Mouse (Mus musculus) kidney, embryonic 15.5 days (tissue): ENCODE measurements around the gene Tmem190. TPM values are rescaled to one million over a fixed set of nuclear protein-coding genes. Genes with fewer than 3 reads are reported as not detected.

ENCODE experiments used
- ATAC-seq: fragments of 200-750 bp; cut with Nextera tagmentation; replicated peaks from 2 replicates; pipeline ENCODE4 v1.8.0; 2017; ENCODE audit warnings: moderate TSS enrichment; ENCODE audit not compliant: low FRiP score
- H3K27ac ChIP-seq: fragments of 300-500 bp; sonication (generic); 2 replicates; pipeline ENCODE4 v1.5.1; 2015; ENCODE audit warnings: mild to moderate bottlenecking, inconsistent platforms
- H3K27me3 ChIP-seq: fragments of 300-500 bp; sonication (generic); 2 replicates; pipeline ENCODE4 v1.6.1; 2015; ENCODE audit warnings: inconsistent platforms
- H3K36me3 ChIP-seq: fragments of 300-500 bp; sonication (generic); 2 replicates; pipeline ENCODE4 v1.6.1; 2015; ENCODE audit warnings: inconsistent platforms
- H3K4me1 ChIP-seq: fragments of 300-500 bp; sonication (generic); 2 replicates; pipeline ENCODE4 v1.6.1; 2015; ENCODE audit warnings: inconsistent platforms
- H3K4me2 ChIP-seq: fragments of 300-500 bp; sonication (generic); 2 replicates; pipeline ENCODE4 v1.6.1; 2015; ENCODE audit warnings: moderate library complexity, mild to moderate bottlenecking, inconsistent platforms
- H3K4me3 ChIP-seq: fragments of 300-500 bp; sonication (generic); replicated peaks from 2 replicates; pipeline ENCODE4 v1.5.1; 2015; ENCODE audit warnings: mild to moderate bottlenecking, inconsistent platforms
- H3K9ac ChIP-seq: fragments of 300-500 bp; sonication (generic); 2 replicates; pipeline ENCODE4 v1.6.1; 2015; ENCODE audit warnings: mild to moderate bottlenecking, inconsistent platforms
- H3K9me3 ChIP-seq: fragments of 300-500 bp; sonication (generic); replicated peaks from 2 replicates; pipeline ENCODE4 v1.6.1; 2016; ENCODE audit warnings: inconsistent platforms
- WGBS: fragments of 180-500 bp; shearing (Covaris S2); methylation state at CpG from one replicate; pipeline ENCODE4 v1.1.7; 2015; ENCODE audit warnings: mixed read lengths; 5-methylcytosine and 5-hydroxymethylcytosine counted together
- polyA plus RNA-seq: library from polyadenylated mRNA; unstranded; fragments of >200 nt; fragmentation: Nextera tagmentation; extraction: Ambion mirVana; gene quantifications from 2 replicates; pipeline ENCODE4 v1.2.1, GENCODE M21; 2015

The Tmem190 gene
- polyA plus RNA-seq, 1 experiment from 2014 or later: not detected

DNA sequence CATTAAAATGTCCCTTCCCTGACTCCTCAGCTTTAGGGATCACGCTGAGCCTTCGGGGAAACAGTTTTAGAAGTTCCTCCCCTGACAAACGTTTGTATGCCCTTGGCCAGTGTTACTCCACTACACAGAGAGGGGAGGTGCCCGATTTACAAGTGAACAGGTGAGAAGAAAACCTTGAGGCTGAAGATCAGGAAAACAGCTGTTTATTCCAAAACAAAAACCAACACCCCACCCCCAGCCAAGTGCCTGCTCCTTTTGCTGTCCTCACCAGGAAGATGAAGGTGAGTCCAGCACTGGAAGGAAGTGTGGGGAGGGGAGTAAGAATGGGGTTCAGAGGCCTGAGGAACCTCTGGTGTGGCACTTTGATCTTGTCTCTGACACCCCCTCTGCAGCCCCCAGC lies 42.6 kb downstream of the Tmem190 start:
- Histone ChIP-seq H3K4me1 (peaks cover 16% of the 10 kb centered on the region; the same call in 1 of the 2 replicates), H3K9ac (no peak overlapping the region), H3K4me3 (no peak overlapping the region), H3K4me2 (no peak overlapping the region), H3K27ac (no peak overlapping the region), H3K27me3 (peaks cover 2% of the 10 kb centered on the region; the same call in 1 of the 2 replicates), H3K9me3 (no peaks in the 10 kb centered on the region), H3K36me3 (no peaks in the 10 kb centered on the region)
- WGBS: 43% methylated on average over 4 of the region's 4 CpGs
- no peak for ATAC-seq

DNA sequence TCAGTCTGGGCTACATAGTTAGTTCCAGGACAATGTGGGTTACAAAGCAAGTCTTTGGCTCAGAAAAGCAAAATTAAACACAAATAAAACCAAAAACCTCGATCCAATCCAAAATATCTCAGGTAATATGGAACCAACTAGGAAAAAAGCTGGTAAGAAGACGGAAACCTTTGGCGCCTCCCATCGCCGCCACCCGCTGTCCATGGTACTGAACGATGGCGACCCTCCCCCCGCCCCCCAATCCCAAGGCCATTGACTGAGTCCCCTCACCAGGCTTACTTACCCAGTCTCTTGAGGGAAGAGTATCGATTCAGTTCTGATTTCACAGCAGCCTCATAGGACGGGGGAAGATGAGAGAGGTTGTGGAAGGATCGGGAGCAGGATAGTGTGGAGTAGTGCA lies 47.7 kb downstream of the Tmem190 start:
- no peaks in the 10 kb centered on the region for H3K9me3 ChIP-seq
- 6% methylated on average over 12 of the region's 12 CpGs for WGBS
- H3K9ac ChIP-seq: no peak overlapping the region
- H3K4me2 ChIP-seq: no peak overlapping the region
- H3K4me3 ChIP-seq: no peak overlapping the region
- H3K27ac ChIP-seq: no peak overlapping the region
- peaks cover 3% of the 10 kb centered on the region; the same call in 1 of the 2 replicates for H3K4me1 ChIP-seq
- peaks cover 39% of the 10 kb centered on the region for H3K27me3 ChIP-seq
- H3K36me3 ChIP-seq: no peaks in the 10 kb centered on the region
- no peak for ATAC-seq

Other genes with a start within 250 kb of the Tmem190 start
- 6.5 and 7.5 TPM in 2 replicates for gene Syt5, start 235.4 kb upstream of the Tmem190 start, polyA plus RNA-seq
- 0.08 TPM in 1 of 2 replicates, not detected in the other for gene Ptprh, start 178.9 kb upstream of the Tmem190 start, polyA plus RNA-seq
- gene Tmem86b, start 151.5 kb upstream of the Tmem190 start, polyA plus RNA-seq: 1.5 and 1.6 TPM in 2 replicates
- gene Ppp6r1, start 123.9 kb upstream of the Tmem190 start, polyA plus RNA-seq: 7.4 and 7.8 TPM in 2 replicates
- 112 and 119 TPM in 2 replicates for gene Hspbp1, start 97.9 kb upstream of the Tmem190 start, polyA plus RNA-seq
- 1.1 and 1.6 TPM in 2 replicates for gene Brsk1, start 92.3 kb upstream of the Tmem190 start, polyA plus RNA-seq
- gene Tmem150b, start 57.7 kb upstream of the Tmem190 start, polyA plus RNA-seq: 0.12 TPM in 1 of 2 replicates, not detected in the other
- 79.3 and 90.8 TPM in 2 replicates for gene Kmt5c, start 42.8 kb upstream of the Tmem190 start, polyA plus RNA-seq
- gene Cox6b2, start 29.8 kb upstream of the Tmem190 start, polyA plus RNA-seq: 68.3 and 78.0 TPM in 2 replicates
- not detected in 2 replicates for gene Fam71e2, start 11.6 kb upstream of the Tmem190 start, polyA plus RNA-seq
- gene Il11, start 78 bp upstream of the Tmem190 start, polyA plus RNA-seq: 0.27 and 0.30 TPM in 2 replicates
- 12.9 and 14.1 TPM in 2 replicates for gene Tmem238, start 6.7 kb downstream of the Tmem190 start, polyA plus RNA-seq
- 391 and 408 TPM in 2 replicates for gene Rpl28, start 9.9 kb downstream of the Tmem190 start, polyA plus RNA-seq
- gene Ube2s, start 29.7 kb downstream of the Tmem190 start, polyA plus RNA-seq: 384 and 386 TPM in 2 replicates
- gene Shisa7, start 61.8 kb downstream of the Tmem190 start, polyA plus RNA-seq: 0.84 and 0.96 TPM in 2 replicates
- 6.1 and 7.2 TPM in 2 replicates for gene Isoc2b, start 87.3 kb downstream of the Tmem190 start, polyA plus RNA-seq
- gene Isoc2a, start 94.2 kb downstream of the Tmem190 start, polyA plus RNA-seq: 0.93 and 1.2 TPM in 2 replicates
- not detected in 2 replicates for gene Gm36210, start 123.6 kb downstream of the Tmem190 start, polyA plus RNA-seq
- 4.0 and 4.1 TPM in 2 replicates for gene Zfp628, start 132.3 kb downstream of the Tmem190 start, polyA plus RNA-seq
- gene Nat14, start 139.1 kb downstream of the Tmem190 start, polyA plus RNA-seq: 4.2 and 5.3 TPM in 2 replicates
- gene Ssc5d, start 142.8 kb downstream of the Tmem190 start, polyA plus RNA-seq: 1.9 and 2.7 TPM in 2 replicates
- 0.19 and 0.27 TPM in 2 replicates for gene Sbk2, start 181.5 kb downstream of the Tmem190 start, polyA plus RNA-seq
- gene Sbk3, start 188.2 kb downstream of the Tmem190 start, polyA plus RNA-seq: not detected in 2 replicates
- gene Zfp579, start 213.2 kb downstream of the Tmem190 start, polyA plus RNA-seq: 36.7 and 39.9 TPM in 2 replicates
- gene Zfp524, start 231.5 kb downstream of the Tmem190 start, polyA plus RNA-seq: 10.4 and 12.7 TPM in 2 replicates
- gene Fiz1, start 231.8 kb downstream of the Tmem190 start, polyA plus RNA-seq: 46.5 and 53.1 TPM in 2 replicates
- 1.6 and 2.5 TPM in 2 replicates for gene Gm44973, start 232.6 kb downstream of the Tmem190 start, polyA plus RNA-seq
- 7.2 and 7.6 TPM in 2 replicates for gene Zfp865, start 237.4 kb downstream of the Tmem190 start, polyA plus RNA-seq
- 24.9 and 27.0 TPM in 2 replicates for gene Ccdc106, start 237.6 kb downstream of the Tmem190 start, polyA plus RNA-seq